Mouse (Mus musculus) right cerebral cortex, postnatal 36 days (tissue): ENCODE results near the gene 2210407C18Rik.

Source experiments
- DNase-seq, 2 experiments: peaks; one replicate each; pipeline ENCODE4 v3.0.0; 2022; ENCODE audit warnings: low spot score in 2 of 2, mixed read lengths in 1 of 2

The 2210407C18Rik gene

GRCm38 (mm10) chr11:58602062-58602461 is 13.8 kb downstream of the 2210407C18Rik start:
- DNase-seq, result no peak

- DNase-seq, result no peak
These were observed 18.0 kb downstream of the 2210407C18Rik start for GRCm38 (mm10) chr11:58597837-58598236.

GRCm38 (mm10) chr11:58594814-58595213 is 21.1 kb downstream of the 2210407C18Rik start, which contains the start of gene Olfr324:
TSS of gene Olfr324 (plus strand) at chr11:58595114.
- no peak for DNase-seq

GRCm38 (mm10) chr11:58588620-58589250 is 27.1 kb downstream of the 2210407C18Rik start:
- DNase-seq, result no peak

- no peak for DNase-seq
These were observed 28.0 kb downstream of the 2210407C18Rik start for GRCm38 (mm10) chr11:58587898-58588348.

GRCm38 (mm10) chr11:58578636-58579035 is 37.2 kb downstream of the 2210407C18Rik start:
- peak in 1 of 2 experiments; percentile 4 for DNase-seq

- DNase-seq, result no peak
These were observed 38.4 kb downstream of the 2210407C18Rik start, which contains the start of gene Olfr325 for GRCm38 (mm10) chr11:58577430-58577829. TSS of gene Olfr325 (plus strand) at chr11:58577730.

GRCm38 (mm10) chr11:58570405-58570804 is 45.5 kb downstream of the 2210407C18Rik start, which contains the start of gene Olfr224:
TSS of gene Olfr224 (minus strand) at chr11:58570553.
- no peak for DNase-seq
